Mouse (Mus musculus) bone marrow macrophage, adult 2 months (primary cell): ENCODE results near the gene Myrf.

Experiments used
- CTCF ChIP-seq: IDR thresholded peaks from 2 replicates; pipeline ENCODE4 v1.5.1; 2012; ENCODE audit warnings: low read depth, mild to moderate bottlenecking, low read length, moderate library complexity
- POLR2A ChIP-seq: IDR thresholded peaks from 2 replicates; pipeline ENCODE4 v1.6.1; 2012; ENCODE audit warnings: mild to moderate bottlenecking, low read depth, low read length, borderline replicate concordance

DNA sequence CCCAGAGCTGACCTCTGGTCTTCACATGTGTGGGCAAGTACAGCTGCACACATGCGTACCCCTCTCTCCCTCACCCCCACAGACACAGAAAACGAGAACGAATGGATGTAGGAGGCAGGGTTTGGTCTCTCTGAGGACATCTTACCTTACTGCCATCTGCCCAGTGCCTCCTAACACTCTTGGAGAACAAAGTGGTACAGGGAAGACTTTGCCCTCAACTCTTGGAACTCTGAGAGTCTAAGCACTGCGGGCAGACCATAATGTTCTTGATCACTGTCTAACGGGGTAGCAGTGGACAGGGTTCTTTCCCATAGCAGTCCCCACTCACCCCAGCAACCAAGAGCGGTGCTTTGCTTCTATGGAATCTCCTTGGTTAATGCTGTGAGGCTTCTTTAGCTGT, 51.5 kb downstream of the Myrf start:
- no peak for TF ChIP-seq POLR2A
- no peak for TF ChIP-seq CTCF
